Mouse (Mus musculus) heart, adult 2 months (tissue): ENCODE measurements around the gene Hoxa10.

Source experiments
- CTCF ChIP-seq: fragments of 200-600 bp; IDR thresholded peaks from 2 replicates; pipeline ENCODE4 v1.8.1; 2022; ENCODE audit warnings: antibody characterized with exemption, mild to moderate bottlenecking, moderate library complexity
- POLR2A ChIP-seq: fragments of 200-500 bp; IDR thresholded peaks from 2 replicates; pipeline ENCODE4 v1.6.1; 2011; ENCODE audit warnings: mild to moderate bottlenecking, low read depth, low read length, control low read depth; ENCODE audit not compliant: insufficient read depth

GRCm38 (mm10) chr6:52268756-52269155 lies 28.1 kb upstream of the Hoxa10 start:
- TF ChIP-seq CTCF (no peak), POLR2A (no peak)
